Mouse (Mus musculus): ENCODE results near the gene Rasl12. TPM values are rescaled to one million over a fixed set of nuclear protein-coding genes. Genes with fewer than 3 reads are reported as not detected.
A peak's percentile ranks its signal among the peaks of the same experiment; 100 is the strongest.

Gene Rasl12
- polyA plus RNA-seq, 1 experiment from 2014 or later: 10.4 TPM

DNA sequence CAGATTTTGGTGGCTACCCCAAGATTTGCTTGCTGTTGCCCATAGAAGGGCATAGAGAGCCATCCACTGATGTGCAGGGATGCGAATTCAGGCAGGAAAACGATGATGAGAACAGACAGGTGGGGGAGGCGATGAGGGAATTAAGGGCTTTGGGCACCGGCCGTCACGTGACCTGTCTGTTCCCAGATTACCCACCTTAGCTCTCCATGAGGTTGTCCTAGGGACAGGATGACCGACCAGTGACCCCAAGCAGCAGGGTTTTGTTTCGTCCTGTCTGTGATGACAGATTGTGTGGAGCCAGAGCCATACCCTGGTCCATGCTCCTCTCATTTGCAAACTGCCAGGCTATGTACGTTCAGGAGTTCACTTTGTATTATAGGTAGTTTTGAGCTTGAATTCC is 34.6 kb upstream of the Rasl12 start:
- Histone ChIP-seq H3K9me3 (replicated peaks; ENCODE audit: low read length) (no peaks in the 10 kb centered on the region), H3K4me3 (replicated peaks; ENCODE audit: low read depth, low read length) (no peak overlapping the region), H3K36me3 (ENCODE audit: insufficient read depth, low read length) (peaks cover 22% of the 10 kb centered on the region), H3K27ac (no peak overlapping the region), H3K4me1 (replicated peaks; ENCODE audit: insufficient read depth, low read length) (no peaks in the 10 kb centered on the region), H3K27me3 (ENCODE audit: insufficient read depth, low read length) (no peaks in the 10 kb centered on the region), H3K4me2 (ENCODE audit: low read length) (no peak overlapping the region), H3K9ac (ENCODE audit: low read depth, low read length) (no peak overlapping the region)
- WGBS: 28% methylated on average over 9 of the region's 9 CpGs
- TF ChIP-seq CTCF (IDR thresholded peaks at IDR 0.05; ENCODE audit: low read depth): no peak
- ATAC-seq (replicated peaks; ENCODE audit: low FRiP score, low read depth) (no peak), DNase-seq (ENCODE audit: low spot score) (peak; percentile 25)

GRCm38 (mm10) chr9:65365721-65366120 is 32.6 kb upstream of the Rasl12 start:
- no peak for DNase-seq (ENCODE audit: low spot score)

DNA sequence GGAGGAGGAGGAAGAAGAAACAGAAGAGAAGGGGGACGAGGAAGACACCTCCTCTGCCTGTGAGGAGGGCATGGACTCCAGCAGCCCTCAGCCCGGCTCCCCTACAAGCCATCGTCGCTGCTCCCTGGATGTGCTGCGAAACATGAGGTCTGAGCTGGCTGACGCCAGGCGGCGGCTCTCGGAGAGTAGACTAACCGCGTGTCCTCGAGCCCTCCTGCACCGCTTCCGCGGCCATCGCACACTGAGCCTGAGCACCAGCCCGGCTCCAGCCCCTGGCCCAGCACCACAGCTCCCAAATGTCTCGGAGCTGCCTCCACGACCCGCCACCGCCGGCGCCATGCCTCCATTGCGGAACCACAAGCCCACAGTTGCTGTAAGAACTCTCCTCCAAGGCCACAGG is 26.6 kb upstream of the Rasl12 start:
- DNase-seq (ENCODE audit: low spot score): no peak
- no peaks in the 10 kb centered on the region for H3K4me1 ChIP-seq (replicated peaks; ENCODE audit: insufficient read depth, low read length)
- no peak overlapping the region for H3K4me2 ChIP-seq (ENCODE audit: low read length)
- H3K27ac ChIP-seq: no peak overlapping the region
- H3K9me3 ChIP-seq (replicated peaks; ENCODE audit: low read length): no peaks in the 10 kb centered on the region
- H3K9ac ChIP-seq (ENCODE audit: low read depth, low read length): no peak overlapping the region
- WGBS: 83% methylated on average over 24 of the region's 24 CpGs
- no peak for ATAC-seq (replicated peaks; ENCODE audit: low FRiP score, low read depth)
- H3K36me3 ChIP-seq (ENCODE audit: insufficient read depth, low read length): no peaks in the 10 kb centered on the region
- H3K4me3 ChIP-seq (replicated peaks; ENCODE audit: low read depth, low read length): no peak overlapping the region
- no peak for TF ChIP-seq CTCF (IDR thresholded peaks at IDR 0.05; ENCODE audit: low read depth)
- H3K27me3 ChIP-seq (ENCODE audit: insufficient read depth, low read length): no peaks in the 10 kb centered on the region

More at GRCm38 (mm10) chr9:65365721-65366120, 32.6 kb upstream of the Rasl12 start:
- no peaks in the 10 kb centered on the region for H3K4me1 ChIP-seq (replicated peaks; ENCODE audit: insufficient read depth, low read length)
- no peak for ATAC-seq (replicated peaks; ENCODE audit: low FRiP score, low read depth)
- WGBS: 87% methylated on average over 7 of the region's 7 CpGs
- H3K27me3 ChIP-seq (ENCODE audit: insufficient read depth, low read length): no peaks in the 10 kb centered on the region
- no peak overlapping the region for H3K9ac ChIP-seq (ENCODE audit: low read depth, low read length)
- no peak for TF ChIP-seq CTCF (IDR thresholded peaks at IDR 0.05; ENCODE audit: low read depth)
- H3K27ac ChIP-seq: no peak overlapping the region
- H3K4me3 ChIP-seq (replicated peaks; ENCODE audit: low read depth, low read length): no peak overlapping the region
- no peak overlapping the region for H3K4me2 ChIP-seq (ENCODE audit: low read length)
- H3K9me3 ChIP-seq (replicated peaks; ENCODE audit: low read length): no peaks in the 10 kb centered on the region
- H3K36me3 ChIP-seq (ENCODE audit: insufficient read depth, low read length): peaks cover 7% of the 10 kb centered on the region; the same call in 1 of the 2 replicates

DNA sequence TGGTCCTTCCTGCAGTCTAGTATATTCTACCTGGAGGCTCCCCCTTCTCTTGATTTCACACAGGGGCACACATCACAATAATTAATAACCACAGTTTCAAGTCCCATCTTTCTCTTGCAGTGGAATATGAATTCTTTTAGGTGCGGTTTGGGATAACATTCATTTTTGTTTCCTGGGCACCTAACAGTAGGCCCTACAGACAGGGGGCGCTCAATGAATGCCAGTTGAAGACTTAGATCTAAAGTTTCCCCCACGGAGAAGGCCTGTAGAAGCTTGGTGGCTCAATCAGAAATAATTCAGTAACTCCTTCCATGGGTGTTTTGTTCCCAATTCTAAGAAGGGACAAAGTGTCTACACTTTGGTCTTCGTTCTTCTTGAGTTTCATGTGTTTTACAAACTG is 25.9 kb upstream of the Rasl12 start:
- Histone ChIP-seq H3K4me3 (replicated peaks; ENCODE audit: low read depth, low read length) (no peak overlapping the region), H3K4me2 (ENCODE audit: low read length) (no peak overlapping the region), H3K9me3 (replicated peaks; ENCODE audit: low read length) (no peaks in the 10 kb centered on the region), H3K4me1 (replicated peaks; ENCODE audit: insufficient read depth, low read length) (no peaks in the 10 kb centered on the region), H3K36me3 (ENCODE audit: insufficient read depth, low read length) (no peaks in the 10 kb centered on the region), H3K9ac (ENCODE audit: low read depth, low read length) (no peak overlapping the region), H3K27ac (no peak overlapping the region), H3K27me3 (ENCODE audit: insufficient read depth, low read length) (no peaks in the 10 kb centered on the region)
- no peak for ATAC-seq (replicated peaks; ENCODE audit: low FRiP score, low read depth)
- peak; percentile 71 for DNase-seq (ENCODE audit: low spot score)
- TF ChIP-seq CTCF (IDR thresholded peaks at IDR 0.05; ENCODE audit: low read depth): peak; percentile 72
- WGBS: 64% methylated on average over 4 of the region's 4 CpGs

DNA sequence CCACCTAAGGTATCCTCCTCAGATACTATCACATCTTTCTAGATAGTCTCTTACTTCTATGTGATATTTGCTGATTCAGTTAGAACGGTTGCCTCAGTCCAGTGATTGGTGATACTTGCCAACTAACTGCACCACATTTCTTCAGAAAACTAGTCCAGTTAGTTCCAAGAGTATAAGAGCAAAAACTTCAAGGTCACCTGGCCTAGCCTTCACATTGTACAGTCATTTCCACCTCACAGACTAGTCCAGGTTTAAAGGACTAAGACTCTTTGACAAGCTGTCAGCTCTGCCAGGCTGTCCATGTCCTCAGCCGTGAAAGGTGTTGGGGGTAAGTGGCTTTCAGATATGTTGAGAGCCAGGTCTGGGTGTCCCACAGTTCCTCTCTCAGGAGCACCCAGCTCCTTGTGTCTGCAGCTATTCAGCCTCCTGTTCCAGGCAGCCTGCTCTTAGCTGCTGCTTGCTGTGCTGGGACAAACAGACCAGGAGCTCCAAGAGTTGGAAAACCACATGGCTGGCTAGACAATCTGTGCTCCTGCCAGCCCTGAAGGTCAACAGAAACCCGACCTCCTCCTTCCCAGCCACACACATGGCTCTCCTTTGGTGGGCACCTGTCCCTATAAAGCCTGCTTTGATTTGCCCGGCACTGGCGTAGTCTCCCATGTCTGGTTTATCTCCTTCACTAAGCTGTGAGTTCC is 23.7 kb upstream of the Rasl12 start:
- Histone ChIP-seq H3K27me3 (ENCODE audit: insufficient read depth, low read length) (no peaks in the 10 kb centered on the region), H3K9ac (ENCODE audit: low read depth, low read length) (no peak overlapping the region), H3K27ac (no peak overlapping the region), H3K36me3 (ENCODE audit: insufficient read depth, low read length) (no peaks in the 10 kb centered on the region), H3K4me2 (ENCODE audit: low read length) (no peak overlapping the region), H3K4me1 (replicated peaks; ENCODE audit: insufficient read depth, low read length) (no peaks in the 10 kb centered on the region), H3K9me3 (replicated peaks; ENCODE audit: low read length) (no peaks in the 10 kb centered on the region), H3K4me3 (replicated peaks; ENCODE audit: low read depth, low read length) (no peak overlapping the region)
- TF ChIP-seq CTCF (IDR thresholded peaks at IDR 0.05; ENCODE audit: low read depth): no peak
- 76% methylated on average over 5 of the region's 5 CpGs for WGBS
- DNase-seq (ENCODE audit: low spot score): no peak
- no peak for ATAC-seq (replicated peaks; ENCODE audit: low FRiP score, low read depth)

- no peak overlapping the region for H3K4me3 ChIP-seq (replicated peaks; ENCODE audit: low read depth, low read length)
- no peak overlapping the region for H3K4me2 ChIP-seq (ENCODE audit: low read length)
- H3K36me3 ChIP-seq (ENCODE audit: insufficient read depth, low read length): no peaks in the 10 kb centered on the region
- no peak for TF ChIP-seq CTCF (IDR thresholded peaks at IDR 0.05; ENCODE audit: low read depth)
- no peak overlapping the region for H3K9ac ChIP-seq (ENCODE audit: low read depth, low read length)
- no peaks in the 10 kb centered on the region for H3K4me1 ChIP-seq (replicated peaks; ENCODE audit: insufficient read depth, low read length)
- no peak overlapping the region for H3K27ac ChIP-seq
- ATAC-seq (replicated peaks; ENCODE audit: low FRiP score, low read depth) (no peak), DNase-seq (ENCODE audit: low spot score) (no peak)
- H3K27me3 ChIP-seq (ENCODE audit: insufficient read depth, low read length): no peaks in the 10 kb centered on the region
- WGBS: 83% methylated on average over 9 of the region's 9 CpGs
- no peaks in the 10 kb centered on the region for H3K9me3 ChIP-seq (replicated peaks; ENCODE audit: low read length)
These were observed 23.0 kb upstream of the Rasl12 start for GRCm38 (mm10) chr9:65375163-65375934.

Data from kidney, postnatal 0 days (tissue).